Mouse (Mus musculus): ENCODE data around the gene Daam1.
"Not testable (repeated sequence)": the region's sequence is repeated elsewhere in the genome, so short reads cannot be mapped to it uniquely, and the experiment has no call there.

Gene Daam1

GRCm38 (mm10) chr12:71832225-71832624 is 1.3 kb downstream of the Daam1 start:
- in situ Hi-C loops (cut with MboI; ENCODE audit: unreplicated experiment in 2 of 2), result no loop called here

- in situ Hi-C loops (cut with MboI; ENCODE audit: unreplicated experiment in 2 of 2), result no loop called here
Observed at GRCm38 (mm10) chr12:71834041-71834440, 3.2 kb downstream of the Daam1 start.

GRCm38 (mm10) chr12:71835966-71836668 is 5.2 kb downstream of the Daam1 start:
- in situ Hi-C loops (cut with MboI; ENCODE audit: unreplicated experiment in 2 of 2), result no loop called here

- in situ Hi-C loops (cut with MboI; ENCODE audit: unreplicated experiment in 2 of 2), result no loop called here
Observed at GRCm38 (mm10) chr12:71836776-71837175, 5.9 kb downstream of the Daam1 start.

- in situ Hi-C loops (cut with MboI; ENCODE audit: unreplicated experiment in 2 of 2), result no loop called here
Observed at GRCm38 (mm10) chr12:71837576-71837975, 6.7 kb downstream of the Daam1 start.

GRCm38 (mm10) chr12:71838230-71838629 is 7.4 kb downstream of the Daam1 start:
- in situ Hi-C loops (cut with MboI; ENCODE audit: unreplicated experiment in 2 of 2), result no loop called here

GRCm38 (mm10) chr12:71839653-71840052 is 8.8 kb downstream of the Daam1 start:
- in situ Hi-C loops (cut with MboI; ENCODE audit: unreplicated experiment in 2 of 2), result no loop called here

GRCm38 (mm10) chr12:71840430-71841186 is 9.7 kb downstream of the Daam1 start:
- in situ Hi-C loops (cut with MboI; ENCODE audit: unreplicated experiment in 2 of 2), result no loop called here

- in situ Hi-C loops (cut with MboI; ENCODE audit: unreplicated experiment in 2 of 2), result no loop called here
Observed at GRCm38 (mm10) chr12:71842006-71842405, 11.1 kb downstream of the Daam1 start.

GRCm38 (mm10) chr12:71842588-71842987 is 11.7 kb downstream of the Daam1 start:
- in situ Hi-C loops (cut with MboI; ENCODE audit: unreplicated experiment in 2 of 2), result no loop called here

- in situ Hi-C loops (cut with MboI; ENCODE audit: unreplicated experiment in 2 of 2), result no loop called here
Observed at GRCm38 (mm10) chr12:71845486-71845885, 14.6 kb downstream of the Daam1 start.

GRCm38 (mm10) chr12:71846416-71846815 is 15.5 kb downstream of the Daam1 start:
- in situ Hi-C loops (cut with MboI; ENCODE audit: unreplicated experiment in 2 of 2), result not testable (repeated sequence)

GRCm38 (mm10) chr12:71847024-71847423 is 16.1 kb downstream of the Daam1 start:
- in situ Hi-C loops (cut with MboI; ENCODE audit: unreplicated experiment in 2 of 2), result not testable (repeated sequence)

- in situ Hi-C loops (cut with MboI; ENCODE audit: unreplicated experiment in 2 of 2), result no loop called here
Observed at GRCm38 (mm10) chr12:71847617-71848016, 16.7 kb downstream of the Daam1 start.

- in situ Hi-C loops (cut with MboI; ENCODE audit: unreplicated experiment in 2 of 2), result no loop called here
Observed at GRCm38 (mm10) chr12:71848037-71848776, 17.3 kb downstream of the Daam1 start.

GRCm38 (mm10) chr12:71849051-71849450 is 18.2 kb downstream of the Daam1 start:
- in situ Hi-C loops (cut with MboI; ENCODE audit: unreplicated experiment in 2 of 2), result no loop called here

- in situ Hi-C loops (cut with MboI; ENCODE audit: unreplicated experiment in 2 of 2), result no loop called here
Observed at GRCm38 (mm10) chr12:71850135-71850534, 19.3 kb downstream of the Daam1 start.

GRCm38 (mm10) chr12:71852678-71853077 is 21.8 kb downstream of the Daam1 start:
- in situ Hi-C loops (cut with MboI; ENCODE audit: unreplicated experiment in 2 of 2), result no loop called here

- in situ Hi-C loops (cut with MboI; ENCODE audit: unreplicated experiment in 2 of 2), result no loop called here
Observed at GRCm38 (mm10) chr12:71853694-71854093, 22.8 kb downstream of the Daam1 start.

GRCm38 (mm10) chr12:71854191-71854590 is 23.3 kb downstream of the Daam1 start:
- in situ Hi-C loops (cut with MboI; ENCODE audit: unreplicated experiment in 2 of 2), result no loop called here

GRCm38 (mm10) chr12:71855730-71856479 is 25.0 kb downstream of the Daam1 start:
- in situ Hi-C loops (cut with MboI; ENCODE audit: unreplicated experiment in 2 of 2), result no loop called here
